Mouse (Mus musculus): Measurements from ENCODE around the gene Foxi1. TPM values are rescaled to one million over a fixed set of nuclear protein-coding genes. Genes with fewer than 3 reads are reported as not detected.
"Not testable (repeated sequence)": the region's sequence is repeated elsewhere in the genome, so short reads cannot be mapped to it uniquely, and the experiment has no call there.

The Foxi1 gene
- not detected in 2 replicates for polyA plus RNA-seq (2015; fragmentation: Nextera tagmentation; extraction: Ambion mirVana)

- H3K4me1 ChIP-seq = no peaks in the 10 kb centered on the region
- H3K9me3 ChIP-seq = no peaks in the 10 kb centered on the region
- H3K9ac ChIP-seq = no peak within 1 kb of the TSS
- no peaks in the 10 kb centered on the region for H3K36me3 ChIP-seq
- H3K4me2 ChIP-seq = no peak within 1 kb of the TSS
- no peak within 1 kb of the TSS for H3K27ac ChIP-seq
- H3K4me3 ChIP-seq = no peak within 1 kb of the TSS
- H3K27me3 ChIP-seq = no peaks in the 10 kb centered on the region
- ATAC-seq (ENCODE audit: borderline replicate concordance, extremely low read depth, low FRiP score, low TSS enrichment) = no peak
- WGBS = 74% methylated on average over 10 of the region's 10 CpGs
Observed at GRCm38 (mm10) chr11:34207989-34208388, at the start of gene Foxi1. Foxi1 (minus strand) TSS chr11:34208089.

GRCm38 (mm10) chr11:34242979-34243378 lies 35.1 kb upstream of the Foxi1 start:
- H3K4me1 ChIP-seq = 0 out of 2 replicates have a peak, but pooled peaks cover 5% of the 10 kb centered on the region
- 27% methylated on average over 6 of the region's 6 CpGs for WGBS
- peak; percentile 77 for ATAC-seq (ENCODE audit: borderline replicate concordance, extremely low read depth, low FRiP score, low TSS enrichment)

GRCm38 (mm10) chr11:34240252-34240651 lies 32.4 kb upstream of the Foxi1 start:
- H3K9ac ChIP-seq = no peak overlapping the region
- ATAC-seq (ENCODE audit: borderline replicate concordance, extremely low read depth, low FRiP score, low TSS enrichment) = no peak
- 97% methylated on average over 1 of the region's 1 CpGs for WGBS

More at GRCm38 (mm10) chr11:34242979-34243378, 35.1 kb upstream of the Foxi1 start:
- Histone ChIP-seq H3K9me3 (no peaks in the 10 kb centered on the region), H3K9ac (no peak overlapping the region), H3K27ac (no peak overlapping the region), H3K4me3 (no peak overlapping the region), H3K27me3 (no peaks in the 10 kb centered on the region), H3K36me3 (no peaks in the 10 kb centered on the region), H3K4me2 (no peak overlapping the region)

GRCm38 (mm10) chr11:34239691-34240090 lies 31.8 kb upstream of the Foxi1 start:
- no peak overlapping the region for H3K4me2 ChIP-seq
- ATAC-seq (ENCODE audit: borderline replicate concordance, extremely low read depth, low FRiP score, low TSS enrichment) = no peak
- H3K4me3 ChIP-seq = no peak overlapping the region
- no peak overlapping the region for H3K9ac ChIP-seq
- H3K4me1 ChIP-seq = 0 out of 2 replicates have a peak, but pooled peaks cover 5% of the 10 kb centered on the region
- H3K9me3 ChIP-seq = no peaks in the 10 kb centered on the region
- no peak overlapping the region for H3K27ac ChIP-seq
- no peaks in the 10 kb centered on the region for H3K27me3 ChIP-seq
- WGBS = 84% methylated on average over 2 of the region's 2 CpGs
- no peaks in the 10 kb centered on the region for H3K36me3 ChIP-seq

More at GRCm38 (mm10) chr11:34240252-34240651, 32.4 kb upstream of the Foxi1 start:
- no peaks in the 10 kb centered on the region for H3K9me3 ChIP-seq
- no peak overlapping the region for H3K4me3 ChIP-seq
- H3K4me2 ChIP-seq = no peak overlapping the region
- no peaks in the 10 kb centered on the region for H3K36me3 ChIP-seq
- H3K4me1 ChIP-seq = 0 out of 2 replicates have a peak, but pooled peaks cover 5% of the 10 kb centered on the region
- no peak overlapping the region for H3K27ac ChIP-seq
- H3K27me3 ChIP-seq = no peaks in the 10 kb centered on the region

GRCm38 (mm10) chr11:34236885-34237284 lies 29.0 kb upstream of the Foxi1 start:
- Histone ChIP-seq H3K9me3 (no peaks in the 10 kb centered on the region), H3K4me2 (no peak overlapping the region), H3K27me3 (no peaks in the 10 kb centered on the region), H3K4me1 (no peaks in the 10 kb centered on the region), H3K4me3 (no peak overlapping the region), H3K27ac (no peak overlapping the region), H3K9ac (no peak overlapping the region), H3K36me3 (no peaks in the 10 kb centered on the region)
- WGBS = 70% methylated on average over 6 of the region's 6 CpGs
- ATAC-seq (ENCODE audit: borderline replicate concordance, extremely low read depth, low FRiP score, low TSS enrichment) = no peak

GRCm38 (mm10) chr11:34236091-34236759 lies 28.3 kb upstream of the Foxi1 start:
- Histone ChIP-seq H3K4me2 (no peak overlapping the region), H3K9ac (no peak overlapping the region), H3K9me3 (no peaks in the 10 kb centered on the region), H3K27me3 (no peaks in the 10 kb centered on the region), H3K4me1 (no peaks in the 10 kb centered on the region), H3K27ac (no peak overlapping the region), H3K36me3 (no peaks in the 10 kb centered on the region), H3K4me3 (no peak overlapping the region)
- WGBS = 49% methylated on average over 5 of the region's 5 CpGs
- ATAC-seq (ENCODE audit: borderline replicate concordance, extremely low read depth, low FRiP score, low TSS enrichment) = no peak

GRCm38 (mm10) chr11:34228758-34229364 lies 21.0 kb upstream of the Foxi1 start:
- Histone ChIP-seq H3K4me1 (no peaks in the 10 kb centered on the region), H3K4me3 (no peak overlapping the region), H3K27ac (no peak overlapping the region), H3K9me3 (no peaks in the 10 kb centered on the region), H3K36me3 (no peaks in the 10 kb centered on the region), H3K27me3 (no peaks in the 10 kb centered on the region), H3K4me2 (no peak overlapping the region), H3K9ac (no peak overlapping the region)
- WGBS = 40% methylated on average over 6 of the region's 6 CpGs
- ATAC-seq (ENCODE audit: borderline replicate concordance, extremely low read depth, low FRiP score, low TSS enrichment) = peak; percentile 44; the same call in 1 of the 2 replicates

GRCm38 (mm10) chr11:34227180-34227579 lies 19.3 kb upstream of the Foxi1 start:
- H3K4me3 ChIP-seq = no peak overlapping the region
- no peaks in the 10 kb centered on the region for H3K4me1 ChIP-seq
- no peaks in the 10 kb centered on the region for H3K27me3 ChIP-seq
- ATAC-seq (ENCODE audit: borderline replicate concordance, extremely low read depth, low FRiP score, low TSS enrichment) = no peak
- H3K36me3 ChIP-seq = no peaks in the 10 kb centered on the region
- no peak overlapping the region for H3K4me2 ChIP-seq
- 50% methylated on average over 1 of the region's 1 CpGs for WGBS
- no peaks in the 10 kb centered on the region for H3K9me3 ChIP-seq
- H3K9ac ChIP-seq = no peak overlapping the region
- H3K27ac ChIP-seq = no peak overlapping the region

GRCm38 (mm10) chr11:34220596-34220995 lies 12.7 kb upstream of the Foxi1 start:
- H3K9me3 ChIP-seq; H3K4me2 ChIP-seq; ATAC-seq (ENCODE audit: borderline replicate concordance, extremely low read depth, low FRiP score, low TSS enrichment); H3K9ac ChIP-seq; H3K4me1 ChIP-seq; H3K36me3 ChIP-seq; H3K4me3 ChIP-seq; H3K27me3 ChIP-seq; H3K27ac ChIP-seq: not testable (repeated sequence)
- WGBS = 82% methylated on average over 4 of the region's 4 CpGs

- 22% methylated on average over 5 of the region's 5 CpGs for WGBS
- Histone ChIP-seq H3K9ac (no peak overlapping the region), H3K27ac (no peak overlapping the region), H3K4me1 (no peaks in the 10 kb centered on the region), H3K36me3 (no peaks in the 10 kb centered on the region), H3K27me3 (no peaks in the 10 kb centered on the region), H3K9me3 (no peaks in the 10 kb centered on the region), H3K4me2 (no peak overlapping the region), H3K4me3 (no peak overlapping the region)
- ATAC-seq (ENCODE audit: borderline replicate concordance, extremely low read depth, low FRiP score, low TSS enrichment) = no peak; the same call in 1 of the 2 replicates
Observed at GRCm38 (mm10) chr11:34212853-34213252, 5.0 kb upstream of the Foxi1 start.

GRCm38 (mm10) chr11:34202769-34203168 lies 5.1 kb downstream of the Foxi1 start:
- Histone ChIP-seq H3K36me3 (no peaks in the 10 kb centered on the region), H3K4me1 (no peaks in the 10 kb centered on the region), H3K27ac (no peak overlapping the region), H3K9me3 (no peaks in the 10 kb centered on the region), H3K27me3 (no peaks in the 10 kb centered on the region), H3K4me3 (no peak overlapping the region), H3K9ac (no peak overlapping the region), H3K4me2 (no peak overlapping the region)
- ATAC-seq (ENCODE audit: borderline replicate concordance, extremely low read depth, low FRiP score, low TSS enrichment) = no peak
- WGBS = 55% methylated on average over 1 of the region's 1 CpGs

- Histone ChIP-seq H3K36me3 (no peaks in the 10 kb centered on the region), H3K4me2 (no peak overlapping the region), H3K9ac (no peak overlapping the region), H3K4me3 (no peak overlapping the region), H3K27me3 (no peaks in the 10 kb centered on the region), H3K4me1 (peaks cover 15% of the 10 kb centered on the region), H3K9me3 (no peaks in the 10 kb centered on the region), H3K27ac (0 out of 2 replicates have a peak overlapping the region, but pooled peaks have one; percentile 51)
- ATAC-seq (ENCODE audit: borderline replicate concordance, extremely low read depth, low FRiP score, low TSS enrichment) = no peak
- WGBS = 77% methylated on average over 3 of the region's 3 CpGs
Observed at GRCm38 (mm10) chr11:34195142-34195541, 12.7 kb downstream of the Foxi1 start.

Measured in lung, embryonic 15.5 days (tissue).